Mouse (Mus musculus): ENCODE results near the gene Ttc17. TPM values are rescaled to one million over a fixed set of nuclear protein-coding genes. Genes with fewer than 3 reads are reported as not detected.
A peak's percentile ranks its signal among the peaks of the same experiment; 100 is the strongest.

The Ttc17 gene
- polyA plus RNA-seq, 1 experiment from 2014 or later = 12.1 TPM

DNA sequence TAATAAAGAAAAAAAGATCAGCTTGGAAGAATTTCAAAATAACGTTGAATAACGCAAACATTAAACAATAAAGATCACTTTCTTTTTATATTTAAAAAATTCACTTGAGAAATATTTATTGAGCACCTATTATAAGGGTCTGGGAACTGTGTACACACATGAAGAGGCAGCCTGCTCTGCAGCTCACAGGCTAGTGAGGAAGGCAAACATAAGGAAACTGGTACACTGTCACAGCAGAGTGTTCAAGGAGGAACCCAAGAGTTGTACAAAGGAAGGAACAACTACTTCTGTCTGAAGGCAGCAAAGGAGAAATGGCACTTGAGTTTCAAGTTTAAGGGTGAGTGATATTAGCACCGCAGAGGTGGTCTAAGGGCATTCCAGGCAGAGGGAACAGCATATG, 78.7 kb downstream of the Ttc17 start:
- no peak for DNase-seq (ENCODE audit: low spot score)
- H3K27ac ChIP-seq (replicated peaks) = no peak overlapping the region
- H3K36me3 ChIP-seq = peaks cover 96% of the 10 kb centered on the region
- H3K27me3 ChIP-seq (ENCODE audit: low read depth, poor library complexity, severe bottlenecking) = no peaks in the 10 kb centered on the region
- H3K4me3 ChIP-seq = no peak overlapping the region
- no peaks in the 10 kb centered on the region for H3K4me1 ChIP-seq
- no peaks in the 10 kb centered on the region for H3K9me3 ChIP-seq (replicated peaks)
- WGBS = 99% methylated on average over 3 of the region's 3 CpGs

DNA sequence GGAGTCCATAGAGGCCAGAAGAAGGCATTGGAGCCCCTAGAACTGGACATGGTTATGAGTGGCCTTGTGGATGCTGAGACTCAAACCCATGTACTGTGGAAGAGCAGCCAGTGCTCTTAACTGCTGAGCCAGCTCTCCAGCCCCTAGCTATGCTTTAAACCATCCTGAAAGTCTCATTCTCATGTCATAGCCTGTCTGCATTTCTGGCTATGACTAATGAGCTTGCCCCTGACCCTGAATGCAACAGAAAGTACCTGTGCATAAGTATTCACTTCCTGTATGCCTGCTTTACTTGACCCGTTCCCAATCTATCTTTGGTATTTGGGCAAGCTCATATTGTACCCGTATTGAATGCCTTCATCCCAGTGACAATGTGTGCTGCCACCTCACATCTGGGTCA, 86.7 kb downstream of the Ttc17 start:
- Histone ChIP-seq H3K4me1 (no peaks in the 10 kb centered on the region), H3K9me3 (replicated peaks) (no peaks in the 10 kb centered on the region), H3K36me3 (peaks cover 67% of the 10 kb centered on the region), H3K27me3 (ENCODE audit: low read depth, poor library complexity, severe bottlenecking) (no peaks in the 10 kb centered on the region), H3K4me3 (no peak overlapping the region), H3K27ac (replicated peaks) (no peak overlapping the region)
- DNase-seq (ENCODE audit: low spot score) = no peak
- WGBS = 90% methylated on average over 2 of the region's 2 CpGs

DNA sequence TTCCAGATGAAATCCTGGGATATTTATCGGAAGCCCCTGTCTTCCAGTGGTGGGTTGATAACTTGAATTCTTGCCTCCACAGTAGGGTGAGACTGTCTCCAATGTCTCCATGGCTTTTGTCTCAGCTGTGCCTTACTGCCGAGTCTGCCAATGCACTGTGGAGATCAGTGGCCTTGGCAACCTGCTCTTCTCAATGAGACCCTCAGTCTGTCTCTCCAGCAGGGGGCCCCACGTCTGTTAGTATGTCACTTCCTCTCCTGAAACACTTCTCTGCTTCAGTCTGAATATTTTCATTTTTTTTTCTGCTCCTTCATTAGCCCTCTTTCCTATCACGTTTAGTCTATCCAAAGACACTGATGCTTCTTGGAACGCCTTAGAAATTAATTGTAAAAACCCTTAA, 90.0 kb downstream of the Ttc17 start:
- H3K27ac ChIP-seq (replicated peaks) = no peak overlapping the region
- no peaks in the 10 kb centered on the region for H3K4me1 ChIP-seq
- H3K9me3 ChIP-seq (replicated peaks) = no peaks in the 10 kb centered on the region
- H3K27me3 ChIP-seq (ENCODE audit: low read depth, poor library complexity, severe bottlenecking) = no peaks in the 10 kb centered on the region
- DNase-seq (ENCODE audit: low spot score) = peak; percentile 34
- peaks cover 59% of the 10 kb centered on the region for H3K36me3 ChIP-seq
- no peak overlapping the region for H3K4me3 ChIP-seq
- WGBS = 71% methylated on average over 5 of the region's 5 CpGs

DNA sequence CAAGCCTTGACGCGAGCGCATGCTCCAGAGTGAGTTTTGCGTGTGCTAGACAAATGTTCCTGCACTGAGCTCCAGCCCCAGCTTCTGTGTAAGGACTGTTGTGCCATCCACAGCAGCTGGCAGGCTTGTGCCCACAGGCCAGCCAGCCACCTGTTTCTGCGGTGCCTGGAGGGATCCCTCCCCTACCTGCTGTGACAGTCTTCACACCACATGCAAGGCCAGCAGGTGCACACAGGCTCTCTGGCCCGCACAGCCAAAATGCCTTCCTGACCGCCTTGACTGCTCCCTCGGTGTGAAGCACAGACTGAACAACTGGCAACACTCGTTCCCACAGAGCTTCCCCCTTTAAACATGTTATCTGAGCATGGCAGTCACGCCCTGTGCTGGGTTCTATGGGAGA, 102.5 kb downstream of the Ttc17 start:
- 96% methylated on average over 10 of the region's 10 CpGs for WGBS
- Histone ChIP-seq H3K9me3 (replicated peaks) (no peaks in the 10 kb centered on the region; the same call in 1 of the 2 replicates), H3K27me3 (ENCODE audit: low read depth, poor library complexity, severe bottlenecking) (no peaks in the 10 kb centered on the region), H3K4me3 (no peak overlapping the region), H3K4me1 (no peaks in the 10 kb centered on the region), H3K36me3 (peaks cover 63% of the 10 kb centered on the region), H3K27ac (replicated peaks) (no peak overlapping the region)
- no peak for DNase-seq (ENCODE audit: low spot score)

DNA sequence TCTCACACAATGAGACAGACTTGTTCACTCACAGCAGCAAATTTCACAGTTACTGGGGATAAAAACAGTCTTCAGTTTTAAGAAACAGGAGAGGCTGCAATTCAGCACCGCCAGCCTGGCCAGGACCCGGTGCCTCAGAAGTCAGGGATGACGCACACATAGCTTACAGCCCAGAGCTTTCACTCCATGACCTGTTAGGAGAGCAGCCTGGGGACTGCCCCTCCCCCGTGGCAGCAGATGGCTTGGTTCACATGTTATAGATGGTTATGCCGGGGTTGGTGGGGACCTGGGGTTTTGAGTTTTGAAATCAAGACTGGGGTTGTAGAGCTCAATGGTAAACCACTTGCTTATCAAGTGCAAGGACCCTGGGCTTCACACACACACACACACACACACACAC, 104.1 kb downstream of the Ttc17 start:
- WGBS = 87% methylated on average over 5 of the region's 5 CpGs
- no peak for DNase-seq (ENCODE audit: low spot score)
- no peaks in the 10 kb centered on the region for H3K27me3 ChIP-seq (ENCODE audit: low read depth, poor library complexity, severe bottlenecking)
- peaks cover 63% of the 10 kb centered on the region for H3K36me3 ChIP-seq
- 0 out of 2 replicates have a peak, but pooled peaks cover 3% of the 10 kb centered on the region for H3K4me1 ChIP-seq
- H3K27ac ChIP-seq (replicated peaks) = no peak overlapping the region
- no peaks in the 10 kb centered on the region; the same call in 1 of the 2 replicates for H3K9me3 ChIP-seq (replicated peaks)
- no peak overlapping the region for H3K4me3 ChIP-seq

DNA sequence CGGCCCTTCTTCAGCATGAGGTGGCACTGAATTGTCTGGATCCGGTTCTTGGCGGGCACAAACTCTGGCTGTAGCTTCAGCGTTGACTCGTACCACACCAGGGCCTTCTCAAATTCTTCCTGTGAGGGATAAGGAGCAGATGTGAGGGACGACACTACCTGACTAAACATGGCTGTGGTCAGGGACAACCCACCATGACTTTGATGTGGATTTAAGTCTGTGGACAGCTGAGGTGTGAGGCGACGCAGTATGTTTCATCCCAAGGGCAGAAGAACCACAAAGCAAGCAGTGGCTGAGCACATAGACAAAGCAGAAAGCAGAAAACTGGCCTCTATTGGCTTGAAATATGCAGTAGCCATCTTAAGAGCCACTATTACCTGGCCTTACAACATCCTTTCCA, 104.7 kb downstream of the Ttc17 start:
- WGBS = 92% methylated on average over 8 of the region's 8 CpGs
- no peak overlapping the region for H3K4me3 ChIP-seq
- H3K4me1 ChIP-seq = 0 out of 2 replicates have a peak, but pooled peaks cover 3% of the 10 kb centered on the region
- DNase-seq (ENCODE audit: low spot score) = no peak
- no peaks in the 10 kb centered on the region for H3K27me3 ChIP-seq (ENCODE audit: low read depth, poor library complexity, severe bottlenecking)
- H3K36me3 ChIP-seq = peaks cover 63% of the 10 kb centered on the region
- H3K27ac ChIP-seq (replicated peaks) = no peak overlapping the region
- H3K9me3 ChIP-seq (replicated peaks) = no peaks in the 10 kb centered on the region; the same call in 1 of the 2 replicates

DNA sequence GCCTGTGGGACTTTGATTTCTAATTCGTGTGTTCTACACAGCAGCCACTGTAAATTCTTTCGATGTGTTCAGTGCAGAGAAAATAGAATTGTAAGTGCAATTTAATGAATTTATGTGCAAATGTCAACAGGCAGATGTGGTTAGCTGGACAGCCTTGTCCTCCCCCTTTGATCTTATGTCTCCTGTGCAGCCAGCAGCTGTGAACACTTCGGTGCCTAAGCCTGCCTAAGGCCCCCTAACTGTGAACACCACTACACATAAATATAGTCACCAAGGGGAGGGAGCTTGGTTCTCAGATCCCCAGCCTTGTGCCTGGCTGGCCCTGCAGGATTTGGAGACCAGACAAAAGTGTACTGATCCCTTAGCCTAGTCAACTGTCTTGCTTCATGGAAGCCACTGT, 109.0 kb downstream of the Ttc17 start:
- Histone ChIP-seq H3K27me3 (ENCODE audit: low read depth, poor library complexity, severe bottlenecking) (no peaks in the 10 kb centered on the region), H3K36me3 (peaks cover 34% of the 10 kb centered on the region), H3K27ac (replicated peaks) (no peak overlapping the region), H3K4me1 (0 out of 2 replicates have a peak, but pooled peaks cover 3% of the 10 kb centered on the region), H3K4me3 (no peak overlapping the region), H3K9me3 (replicated peaks) (no peaks in the 10 kb centered on the region; the same call in 1 of the 2 replicates)
- no peak for DNase-seq (ENCODE audit: low spot score)
- 77% methylated on average over 3 of the region's 3 CpGs for WGBS

DNA sequence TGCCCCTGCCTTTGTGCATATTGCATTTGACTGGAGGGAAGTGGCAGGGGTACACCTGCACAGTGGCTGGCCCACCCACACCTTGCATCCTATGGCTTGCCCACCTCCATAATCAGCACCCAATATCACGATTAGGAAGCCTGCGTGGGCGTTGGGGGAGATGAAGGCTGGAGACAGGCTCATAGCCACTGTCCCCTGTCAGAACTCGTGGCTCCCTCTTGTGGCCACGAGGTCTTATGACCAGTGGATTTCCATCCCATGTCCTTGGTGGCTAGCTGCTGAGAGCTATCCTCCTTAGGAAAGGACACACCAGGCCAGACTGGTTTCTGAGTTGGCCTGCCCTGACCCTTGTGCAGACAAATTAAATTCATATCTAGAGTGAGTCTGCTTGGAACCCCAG, 116.0 kb downstream of the Ttc17 start:
- Histone ChIP-seq H3K36me3 (no peaks in the 10 kb centered on the region), H3K4me1 (peaks cover 45% of the 10 kb centered on the region), H3K27ac (replicated peaks) (peak overlapping the region; percentile 88), H3K4me3 (no peak overlapping the region), H3K9me3 (replicated peaks) (no peaks in the 10 kb centered on the region), H3K27me3 (ENCODE audit: low read depth, poor library complexity, severe bottlenecking) (no peaks in the 10 kb centered on the region)
- DNase-seq (ENCODE audit: low spot score) = peak; percentile 79
- WGBS = 3% methylated on average over 5 of the region's 5 CpGs

DNA sequence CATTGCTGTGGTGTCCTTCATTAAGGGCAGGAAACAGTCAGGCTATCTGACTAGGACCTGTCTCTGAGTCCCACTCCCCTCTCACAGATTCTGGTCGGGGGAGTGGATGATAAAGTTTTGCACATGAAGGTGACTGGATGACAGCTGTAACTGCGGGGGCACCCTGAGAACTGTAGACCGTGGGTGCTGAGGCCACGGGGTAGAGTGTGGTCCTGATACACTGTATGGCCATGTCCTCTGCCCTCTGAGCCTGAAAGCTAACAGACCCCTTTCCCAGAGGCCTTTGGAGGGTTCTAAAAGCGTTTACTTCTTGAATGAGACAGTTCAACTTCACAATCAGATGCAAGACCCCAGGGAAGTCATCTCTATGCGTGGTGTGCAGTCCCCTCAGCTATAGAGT, 116.8 kb downstream of the Ttc17 start:
- Histone ChIP-seq H3K9me3 (replicated peaks) (no peaks in the 10 kb centered on the region), H3K27me3 (ENCODE audit: low read depth, poor library complexity, severe bottlenecking) (no peaks in the 10 kb centered on the region), H3K4me1 (peaks cover 45% of the 10 kb centered on the region), H3K4me3 (peak overlapping the region; percentile 24; the same call in 1 of the 2 replicates), H3K27ac (replicated peaks) (peak overlapping the region; percentile 88), H3K36me3 (no peaks in the 10 kb centered on the region)
- no peak for DNase-seq (ENCODE audit: low spot score)
- WGBS = 47% methylated on average over 6 of the region's 6 CpGs

DNA sequence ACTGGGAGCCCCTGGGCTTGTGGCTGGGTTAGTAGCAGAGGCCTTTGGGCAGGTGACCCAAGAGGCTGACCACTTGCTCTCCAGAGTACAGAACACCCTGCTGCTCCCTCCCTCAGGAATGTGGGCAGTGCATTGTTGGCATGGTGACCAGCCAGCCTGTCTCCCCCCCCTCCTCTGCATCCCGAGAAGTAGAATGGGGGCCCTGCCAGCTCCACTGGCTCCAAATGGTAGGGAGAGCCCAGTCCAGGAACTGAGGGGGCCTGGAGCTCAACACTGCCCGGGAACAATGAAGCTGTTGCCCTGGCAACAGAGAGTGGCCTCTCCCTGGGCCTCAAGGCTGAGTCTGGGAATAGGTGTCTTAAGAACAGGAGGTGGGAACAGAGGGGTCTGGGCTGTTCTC, 117.3 kb downstream of the Ttc17 start:
- Histone ChIP-seq H3K27me3 (ENCODE audit: low read depth, poor library complexity, severe bottlenecking) (no peaks in the 10 kb centered on the region), H3K9me3 (replicated peaks) (no peaks in the 10 kb centered on the region), H3K27ac (replicated peaks) (peak overlapping the region; percentile 88), H3K4me3 (peak overlapping the region; percentile 24; the same call in 1 of the 2 replicates), H3K36me3 (no peaks in the 10 kb centered on the region), H3K4me1 (peaks cover 45% of the 10 kb centered on the region)
- DNase-seq (ENCODE audit: low spot score) = peak; percentile 91
- WGBS = 0% methylated on average over 2 of the region's 2 CpGs

DNA sequence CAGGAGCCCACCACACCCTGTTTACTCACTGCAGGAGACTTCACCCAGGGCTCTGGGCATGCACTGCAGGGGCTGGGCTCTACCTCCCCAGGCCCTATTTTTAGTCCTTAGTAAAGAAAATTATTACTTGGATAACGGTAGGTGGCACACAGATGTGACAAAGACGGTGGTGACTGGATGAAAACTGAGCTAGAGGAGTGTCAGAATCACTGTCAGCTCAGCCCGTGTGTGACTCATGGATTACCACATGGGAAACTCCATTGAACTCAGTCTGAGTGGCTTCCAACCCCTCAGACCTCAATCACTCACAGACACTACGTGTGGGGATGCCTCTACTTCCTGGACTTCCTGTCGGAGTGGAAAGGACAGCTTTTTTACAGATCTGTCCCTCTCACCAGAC, 118.4 kb downstream of the Ttc17 start:
- no peak for DNase-seq (ENCODE audit: low spot score)
- Histone ChIP-seq H3K4me1 (peaks cover 45% of the 10 kb centered on the region), H3K4me3 (no peak overlapping the region), H3K9me3 (replicated peaks) (no peaks in the 10 kb centered on the region), H3K27me3 (ENCODE audit: low read depth, poor library complexity, severe bottlenecking) (no peaks in the 10 kb centered on the region), H3K27ac (replicated peaks) (peak overlapping the region; percentile 88), H3K36me3 (no peaks in the 10 kb centered on the region)
- WGBS = 53% methylated on average over 5 of the region's 5 CpGs

DNA sequence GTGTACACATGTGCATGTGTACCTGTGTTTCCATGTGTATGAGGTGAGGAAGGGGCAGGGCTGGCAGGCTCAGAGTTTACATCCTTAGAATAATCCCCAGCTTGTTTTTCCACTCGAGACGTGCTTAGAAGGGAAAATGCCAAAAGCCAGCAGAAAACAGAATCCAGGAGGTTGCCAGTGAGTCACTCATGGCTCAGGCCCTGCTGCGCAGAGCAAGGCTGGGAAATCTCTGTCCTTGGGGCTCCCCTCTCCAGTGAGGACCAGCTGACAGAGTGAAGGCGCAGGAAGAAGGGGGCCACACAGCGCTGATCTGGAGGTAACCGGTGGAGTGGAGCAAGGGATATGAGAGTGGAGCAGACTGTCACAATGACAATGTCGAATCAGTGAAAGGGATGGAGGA, 119.1 kb downstream of the Ttc17 start:
- peak overlapping the region; percentile 88 for H3K27ac ChIP-seq (replicated peaks)
- WGBS = 68% methylated on average over 7 of the region's 7 CpGs
- peaks cover 45% of the 10 kb centered on the region for H3K4me1 ChIP-seq
- no peaks in the 10 kb centered on the region for H3K9me3 ChIP-seq (replicated peaks)
- H3K27me3 ChIP-seq (ENCODE audit: low read depth, poor library complexity, severe bottlenecking) = no peaks in the 10 kb centered on the region
- DNase-seq (ENCODE audit: low spot score) = no peak
- no peaks in the 10 kb centered on the region for H3K36me3 ChIP-seq
- H3K4me3 ChIP-seq = no peak overlapping the region

DNA sequence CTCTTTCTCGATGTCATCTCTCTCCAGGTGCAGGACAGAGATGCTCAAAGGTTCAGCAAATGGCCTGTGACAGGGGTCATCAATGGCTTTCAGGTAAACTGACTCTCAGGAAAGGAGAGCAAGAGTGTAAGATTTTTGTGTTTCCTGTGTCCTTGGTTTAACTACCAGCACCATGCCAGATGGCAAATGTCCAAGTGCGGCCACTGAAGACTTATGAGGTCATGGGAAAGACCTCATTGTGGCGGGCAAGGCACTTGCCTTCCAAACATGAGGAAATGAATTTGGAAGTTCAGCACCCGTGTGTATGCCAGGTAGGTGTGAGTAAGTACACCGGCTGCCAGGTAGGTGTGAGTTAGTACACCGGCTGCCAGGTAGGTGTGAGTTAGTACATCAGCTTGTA, 123.0 kb downstream of the Ttc17 start:
- no peaks in the 10 kb centered on the region for H3K36me3 ChIP-seq
- 0 out of 2 replicates have a peak, but pooled peaks cover 3% of the 10 kb centered on the region for H3K27me3 ChIP-seq (ENCODE audit: low read depth, poor library complexity, severe bottlenecking)
- H3K4me1 ChIP-seq = peaks cover 17% of the 10 kb centered on the region
- no peaks in the 10 kb centered on the region for H3K9me3 ChIP-seq (replicated peaks)
- H3K27ac ChIP-seq (replicated peaks) = no peak overlapping the region
- 87% methylated on average over 6 of the region's 6 CpGs for WGBS
- DNase-seq (ENCODE audit: low spot score) = no peak
- no peak overlapping the region for H3K4me3 ChIP-seq

DNA sequence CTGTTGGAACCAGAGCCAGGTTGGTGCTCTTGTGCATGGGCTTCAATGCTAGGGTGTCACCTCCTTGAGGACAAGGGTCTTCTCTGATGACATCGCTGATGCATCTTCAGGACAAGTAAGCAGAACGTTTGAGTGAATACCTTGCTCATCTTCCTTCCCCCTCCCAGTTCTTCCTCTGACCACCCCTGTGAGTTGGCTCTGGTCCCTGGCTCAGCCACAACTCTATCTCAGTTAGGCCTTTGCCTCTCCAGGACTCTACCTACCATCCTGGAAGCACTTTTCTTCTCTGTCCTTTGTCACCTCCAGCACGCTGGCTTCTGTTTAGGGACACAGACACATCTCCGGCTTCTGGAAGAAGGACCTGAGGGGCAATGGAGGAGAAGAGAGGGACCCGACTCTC, 126.9 kb downstream of the Ttc17 start:
- WGBS = 87% methylated on average over 5 of the region's 5 CpGs
- Histone ChIP-seq H3K4me3 (no peak overlapping the region), H3K9me3 (replicated peaks) (no peaks in the 10 kb centered on the region), H3K36me3 (no peaks in the 10 kb centered on the region), H3K27me3 (ENCODE audit: low read depth, poor library complexity, severe bottlenecking) (peaks cover 23% of the 10 kb centered on the region), H3K27ac (replicated peaks) (no peak overlapping the region), H3K4me1 (0 out of 2 replicates have a peak, but pooled peaks cover 3% of the 10 kb centered on the region)
- no peak for DNase-seq (ENCODE audit: low spot score)

All from midbrain, embryonic 10.5 days (tissue).